Mouse (Mus musculus): ENCODE data around the gene Pde4dip. TPM values are rescaled to one million over a fixed set of nuclear protein-coding genes. Genes with fewer than 3 reads are reported as not detected.

The Pde4dip gene
- polyA plus RNA-seq, 2 experiments = 4.0 to 6.7 TPM

- Histone ChIP-seq H3K4me2 (ENCODE audit: low read depth) (no peak overlapping the region), H3K9me3 (ENCODE audit: control insufficient read depth, low read length) (no peaks in the 10 kb centered on the region), H3K4me3 (ENCODE audit: insufficient read depth in 1 of 2, low read depth in 2 of 2, low read length in 2 of 2) (no peak overlapping the region), H3K27me3 (ENCODE audit: control insufficient read depth, insufficient read depth, low read length) (no peaks in the 10 kb centered on the region), H3K9ac (replicated peaks) (no peak overlapping the region), H3K27ac (no peak overlapping the region), H3K36me3 (replicated peaks; ENCODE audit: control insufficient read depth, insufficient read depth, low read depth) (no peaks in the 10 kb centered on the region), H3K4me1 (replicated peaks; ENCODE audit: control insufficient read depth in 2 of 2, insufficient read depth in 2 of 2, low read length in 1 of 2) (no peaks in the 10 kb centered on the region)
- WGBS (ENCODE audit: insufficient replicate concordance) = 44% methylated on average over 1 of the region's 1 CpGs
- ATAC-seq (ENCODE audit: insufficient read depth) (no peak), DNase-seq (ENCODE audit: low read depth in 3 of 3, low spot score in 3 of 3) (no peak)
- TF ChIP-seq CTCF (IDR thresholded peaks at IDR 0.05; ENCODE audit: low read depth) (no peak), EP300 (IDR thresholded peaks at IDR 0.05; ENCODE audit: low read depth) (no peak)
Observed at GRCm38 (mm10) chr3:97859400-97859799, 29.1 kb downstream of the Pde4dip start.

DNA sequence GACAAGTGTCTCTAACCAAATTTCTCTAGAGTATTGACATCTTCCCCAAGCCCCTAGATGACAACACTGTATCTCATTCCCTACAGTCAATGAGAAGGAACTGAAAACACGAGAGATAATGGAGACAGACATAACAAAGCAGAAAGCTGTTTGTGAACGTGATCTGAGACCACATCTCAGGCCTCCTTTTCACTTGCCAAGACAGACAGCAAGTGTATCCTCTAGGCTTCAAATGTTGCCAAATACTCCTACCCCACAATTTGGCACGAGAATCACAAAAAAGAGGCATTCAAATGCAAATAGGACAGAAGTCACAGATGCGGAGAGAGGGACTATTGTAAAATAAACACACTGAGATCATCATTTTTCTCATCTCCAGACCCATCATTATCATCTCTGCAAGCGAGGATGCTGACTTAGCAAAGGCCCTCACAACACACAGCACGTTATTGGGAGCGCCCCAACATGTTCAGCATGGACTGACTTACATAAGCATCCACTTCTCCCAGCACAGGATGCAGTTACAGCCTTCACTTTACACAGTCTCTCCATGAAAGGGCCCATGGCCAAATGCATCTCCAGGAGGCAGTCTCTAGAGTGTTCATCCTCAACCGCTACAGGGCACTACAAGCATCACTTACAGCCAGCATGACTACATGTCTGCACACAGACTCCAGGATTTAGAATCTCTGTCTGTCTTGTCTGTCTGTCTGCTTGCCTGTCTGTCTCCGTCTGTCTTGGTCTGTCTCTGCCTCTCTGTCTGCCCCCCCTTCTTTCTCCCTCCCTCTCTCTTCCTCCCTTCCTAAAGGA lies 33.7 kb downstream of the Pde4dip start:
- ATAC-seq (ENCODE audit: insufficient read depth) (no peak), DNase-seq (ENCODE audit: low read depth in 3 of 3, low spot score in 3 of 3) (no peak)
- Histone ChIP-seq H3K36me3 (replicated peaks; ENCODE audit: control insufficient read depth, insufficient read depth, low read depth) (no peaks in the 10 kb centered on the region), H3K4me1 (replicated peaks; ENCODE audit: control insufficient read depth in 2 of 2, insufficient read depth in 2 of 2, low read length in 1 of 2) (no peaks in the 10 kb centered on the region), H3K4me2 (ENCODE audit: low read depth) (no peak overlapping the region), H3K27me3 (ENCODE audit: control insufficient read depth, insufficient read depth, low read length) (no peaks in the 10 kb centered on the region), H3K27ac (no peak overlapping the region), H3K4me3 (ENCODE audit: insufficient read depth in 1 of 2, low read depth in 2 of 2, low read length in 2 of 2) (no peak overlapping the region), H3K9ac (replicated peaks) (no peak overlapping the region), H3K9me3 (ENCODE audit: control insufficient read depth, low read length) (no peaks in the 10 kb centered on the region)
- TF ChIP-seq EP300 (IDR thresholded peaks at IDR 0.05; ENCODE audit: low read depth) (no peak), CTCF (IDR thresholded peaks at IDR 0.05; ENCODE audit: low read depth) (no peak)
- 61% methylated on average over 9 of the region's 9 CpGs for WGBS (ENCODE audit: insufficient replicate concordance)

GRCm38 (mm10) chr3:97851803-97852202 lies 36.7 kb downstream of the Pde4dip start:
- 55% methylated on average over 2 of the region's 2 CpGs for WGBS (ENCODE audit: insufficient replicate concordance)
- ATAC-seq (ENCODE audit: insufficient read depth) = no peak

DNA sequence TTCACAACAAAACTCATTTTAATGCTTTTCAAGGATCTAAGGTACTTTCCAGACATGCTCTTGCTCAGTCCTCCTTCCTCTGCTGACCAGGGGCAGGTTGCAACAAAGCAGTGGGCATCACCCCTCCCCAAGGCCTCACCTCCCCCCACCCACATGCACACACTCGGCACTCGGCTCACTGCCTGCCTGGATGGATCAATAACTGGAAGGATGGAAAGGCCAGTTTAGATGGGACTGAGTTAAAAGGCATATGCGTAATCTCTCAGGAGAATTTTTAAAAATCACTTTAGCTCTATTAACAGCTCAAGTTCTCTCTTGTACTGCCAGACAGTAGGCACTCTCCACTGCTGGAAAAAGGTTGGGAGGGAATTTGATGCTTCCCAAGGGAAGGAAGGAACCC lies 40.9 kb downstream of the Pde4dip start:
- H3K36me3 ChIP-seq (replicated peaks; ENCODE audit: control insufficient read depth, insufficient read depth, low read depth) = no peaks in the 10 kb centered on the region
- TF ChIP-seq EP300 (IDR thresholded peaks at IDR 0.05; ENCODE audit: low read depth) = no peak
- no peak for TF ChIP-seq CTCF (IDR thresholded peaks at IDR 0.05; ENCODE audit: low read depth)
- ATAC-seq (ENCODE audit: insufficient read depth) (no peak), DNase-seq (ENCODE audit: low read depth in 3 of 3, low spot score in 3 of 3) (no peak)
- 44% methylated on average over 3 of the region's 3 CpGs for WGBS (ENCODE audit: insufficient replicate concordance)
- no peaks in the 10 kb centered on the region for H3K9me3 ChIP-seq (ENCODE audit: control insufficient read depth, low read length)
- H3K27me3 ChIP-seq (ENCODE audit: control insufficient read depth, insufficient read depth, low read length) = no peaks in the 10 kb centered on the region
- no peak overlapping the region for H3K4me3 ChIP-seq (ENCODE audit: insufficient read depth in 1 of 2, low read depth in 2 of 2, low read length in 2 of 2)
- no peak overlapping the region for H3K4me2 ChIP-seq (ENCODE audit: low read depth)
- no peak overlapping the region for H3K9ac ChIP-seq (replicated peaks)
- no peaks in the 10 kb centered on the region; a peak in 1 of 4 replicates for H3K4me1 ChIP-seq (replicated peaks; ENCODE audit: control insufficient read depth in 2 of 2, insufficient read depth in 2 of 2, low read length in 1 of 2)
- H3K27ac ChIP-seq = no peak overlapping the region

More at GRCm38 (mm10) chr3:97851803-97852202, 36.7 kb downstream of the Pde4dip start:
- TF ChIP-seq CTCF (IDR thresholded peaks at IDR 0.05; ENCODE audit: low read depth) (no peak), EP300 (IDR thresholded peaks at IDR 0.05; ENCODE audit: low read depth) (no peak)
- no peaks in the 10 kb centered on the region for H3K4me1 ChIP-seq (replicated peaks; ENCODE audit: control insufficient read depth in 2 of 2, insufficient read depth in 2 of 2, low read length in 1 of 2)
- no peak overlapping the region for H3K27ac ChIP-seq
- H3K9me3 ChIP-seq (ENCODE audit: control insufficient read depth, low read length) = no peaks in the 10 kb centered on the region
- no peak overlapping the region for H3K4me3 ChIP-seq (ENCODE audit: insufficient read depth in 1 of 2, low read depth in 2 of 2, low read length in 2 of 2)
- no peak overlapping the region for H3K9ac ChIP-seq (replicated peaks)
- no peak for DNase-seq (ENCODE audit: low read depth in 3 of 3, low spot score in 3 of 3)
- no peaks in the 10 kb centered on the region for H3K36me3 ChIP-seq (replicated peaks; ENCODE audit: control insufficient read depth, insufficient read depth, low read depth)
- H3K27me3 ChIP-seq (ENCODE audit: control insufficient read depth, insufficient read depth, low read length) = no peaks in the 10 kb centered on the region
- no peak overlapping the region for H3K4me2 ChIP-seq (ENCODE audit: low read depth)

- H3K27ac ChIP-seq = no peak overlapping the region
- H3K36me3 ChIP-seq (replicated peaks; ENCODE audit: control insufficient read depth, insufficient read depth, low read depth) = no peaks in the 10 kb centered on the region
- no peak overlapping the region for H3K9ac ChIP-seq (replicated peaks)
- no peak overlapping the region for H3K4me2 ChIP-seq (ENCODE audit: low read depth)
- TF ChIP-seq EP300 (IDR thresholded peaks at IDR 0.05; ENCODE audit: low read depth) (no peak), CTCF (IDR thresholded peaks at IDR 0.05; ENCODE audit: low read depth) (no peak)
- ATAC-seq (ENCODE audit: insufficient read depth) (no peak), DNase-seq (ENCODE audit: low read depth in 3 of 3, low spot score in 3 of 3) (no peak)
- no peaks in the 10 kb centered on the region for H3K27me3 ChIP-seq (ENCODE audit: control insufficient read depth, insufficient read depth, low read length)
- no peaks in the 10 kb centered on the region for H3K9me3 ChIP-seq (ENCODE audit: control insufficient read depth, low read length)
- H3K4me1 ChIP-seq (replicated peaks; ENCODE audit: control insufficient read depth in 2 of 2, insufficient read depth in 2 of 2, low read length in 1 of 2) = no peaks in the 10 kb centered on the region; a peak in 1 of 4 replicates
- no peak overlapping the region for H3K4me3 ChIP-seq (ENCODE audit: insufficient read depth in 1 of 2, low read depth in 2 of 2, low read length in 2 of 2)
- 67% methylated on average over 4 of the region's 4 CpGs for WGBS (ENCODE audit: insufficient replicate concordance)
Observed at GRCm38 (mm10) chr3:97846448-97846847, 42.1 kb downstream of the Pde4dip start.
